Mouse (Mus musculus) heart, adult 2 months (tissue): ENCODE results near the gene Cyp4x1.

ENCODE experiments used
- CTCF ChIP-seq: fragments of 200-600 bp; IDR thresholded peaks from 2 replicates; pipeline ENCODE4 v1.8.1; 2022; ENCODE audit warnings: antibody characterized with exemption, mild to moderate bottlenecking, moderate library complexity
- EP300 ChIP-seq: fragments of 200-500 bp; IDR thresholded peaks from 2 replicates; pipeline ENCODE4 v1.6.1; 2011; ENCODE audit warnings: low read depth, low read length, control low read depth; ENCODE audit not compliant: insufficient read depth
- POLR2A ChIP-seq: fragments of 200-500 bp; IDR thresholded peaks from 2 replicates; pipeline ENCODE4 v1.6.1; 2011; ENCODE audit warnings: mild to moderate bottlenecking, low read depth, low read length, control low read depth; ENCODE audit not compliant: insufficient read depth

DNA sequence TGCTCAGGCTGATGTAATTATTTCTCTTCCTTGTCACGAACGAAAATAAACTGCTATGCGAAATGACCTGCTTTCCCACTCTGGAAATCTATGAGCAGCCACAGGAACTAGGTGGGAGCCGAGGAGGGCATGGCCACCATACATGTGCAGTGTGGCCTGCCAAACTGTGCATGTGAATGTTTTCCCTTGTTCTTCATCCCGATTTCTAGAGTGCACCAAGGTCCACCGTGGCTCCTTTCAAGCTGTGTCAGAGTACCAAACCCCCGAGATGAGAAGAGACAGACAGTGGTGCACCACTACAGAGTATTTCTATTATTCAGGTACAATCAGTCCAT is 182 bp upstream of the Cyp4x1 start:
- TF ChIP-seq POLR2A, result no peak
- no peak for TF ChIP-seq CTCF
- no peak for TF ChIP-seq EP300
